Mouse (Mus musculus) forebrain, embryonic 14.5 days (tissue): ENCODE results near the gene Cdc42ep3. TPM values are rescaled to one million over a fixed set of nuclear protein-coding genes. Genes with fewer than 3 reads are reported as not detected.

Experiments
- ATAC-seq: fragments of 200-750 bp; cut with Nextera tagmentation; 2 replicates; pipeline ENCODE4 v1.8.0; 2017; ENCODE audit warnings: mild to moderate bottlenecking, moderate library complexity
- DNase-seq: peaks from one replicate; pipeline ENCODE4 v3.0.0-alpha.2; 2015; ENCODE audit warnings: low spot score
- H3K27ac ChIP-seq: fragments of 300-500 bp; sonication (generic); 2 replicates; pipeline ENCODE4 v1.5.1; 2014; ENCODE audit warnings: low read depth, mild to moderate bottlenecking, control low read depth, low read length, moderate library complexity
- H3K27me3 ChIP-seq: fragments of 300-500 bp; sonication (generic); replicated peaks from 2 replicates; pipeline ENCODE4 v1.6.1; 2014; ENCODE audit warnings: low read length, control low read depth, mixed read lengths; ENCODE audit not compliant: control insufficient read depth, insufficient read depth
- H3K36me3 ChIP-seq: fragments of 300-500 bp; sonication (generic); 2 replicates; pipeline ENCODE4 v1.6.1; 2014; ENCODE audit warnings: low read length, control low read depth; ENCODE audit not compliant: control insufficient read depth, insufficient read depth
- H3K4me1 ChIP-seq: fragments of 300-500 bp; sonication (generic); 2 replicates; pipeline ENCODE4 v1.6.1; 2014; ENCODE audit warnings: antibody characterized with exemption, low read length, control low read depth; ENCODE audit not compliant: control insufficient read depth, insufficient read depth
- H3K4me2 ChIP-seq: fragments of 300-500 bp; sonication (generic); 2 replicates; pipeline ENCODE4 v1.6.1; 2014; ENCODE audit warnings: mild to moderate bottlenecking, control low read depth, low read length
- H3K4me3 ChIP-seq: fragments of 300-500 bp; sonication (generic); 2 replicates; pipeline ENCODE4 v1.5.1; 2014; ENCODE audit warnings: low read depth, low read length, control low read depth
- H3K9ac ChIP-seq: fragments of 300-500 bp; sonication (generic); 2 replicates; pipeline ENCODE4 v1.6.1; 2014; ENCODE audit warnings: mild to moderate bottlenecking, low read length, control low read depth, moderate library complexity
- H3K9me3 ChIP-seq: fragments of 300-500 bp; sonication (generic); replicated peaks from 2 replicates; pipeline ENCODE4 v1.6.1; 2016; ENCODE audit warnings: low read length, control low read depth, mixed read lengths; ENCODE audit not compliant: control insufficient read depth
- WGBS: fragments of 180-500 bp; shearing (Covaris S2); extraction: QIAGEN DNeasy Blood & Tissue Kit; methylation state at CpG from one replicate; pipeline ENCODE4 v1.1.7; 2014; 5-methylcytosine and 5-hydroxymethylcytosine counted together
- polyA plus RNA-seq: library from polyadenylated mRNA; unstranded; fragments of >200 nt; fragmentation: Nextera tagmentation; extraction: Ambion mirVana; gene quantifications from 2 replicates; pipeline ENCODE4 v1.2.1, GENCODE M21; 2014

The Cdc42ep3 gene
- polyA plus RNA-seq, 1 experiment from 2014 or later: 41.3 TPM

GRCm38 (mm10) chr17:79334701-79335100 lies 20.2 kb downstream of the Cdc42ep3 start:
- H3K27ac ChIP-seq: no peak overlapping the region
- no peak for DNase-seq
- 92% methylated on average over 11 of the region's 11 CpGs for WGBS
- H3K4me2 ChIP-seq: no peak overlapping the region
- H3K36me3 ChIP-seq: peaks cover 13% of the 10 kb centered on the region; the same call in 1 of the 2 replicates
- no peaks in the 10 kb centered on the region for H3K27me3 ChIP-seq
- H3K9me3 ChIP-seq: no peaks in the 10 kb centered on the region
- no peak overlapping the region for H3K9ac ChIP-seq
- ATAC-seq: no peak
- H3K4me1 ChIP-seq: no peaks in the 10 kb centered on the region
- no peak overlapping the region for H3K4me3 ChIP-seq

- 93% methylated on average over 9 of the region's 9 CpGs for WGBS
- peaks cover 13% of the 10 kb centered on the region; the same call in 1 of the 2 replicates for H3K36me3 ChIP-seq
- DNase-seq: no peak
These were observed 21.2 kb downstream of the Cdc42ep3 start for GRCm38 (mm10) chr17:79333650-79334049.

GRCm38 (mm10) chr17:79332864-79333263 lies 22.0 kb downstream of the Cdc42ep3 start:
- Histone ChIP-seq H3K4me2 (no peak overlapping the region), H3K27me3 (no peaks in the 10 kb centered on the region), H3K4me1 (no peaks in the 10 kb centered on the region), H3K27ac (no peak overlapping the region), H3K4me3 (no peak overlapping the region), H3K9me3 (no peaks in the 10 kb centered on the region), H3K36me3 (peaks cover 13% of the 10 kb centered on the region; the same call in 1 of the 2 replicates), H3K9ac (no peak overlapping the region)
- no peak for DNase-seq
- ATAC-seq: no peak
- 85% methylated on average over 3 of the region's 3 CpGs for WGBS

More at GRCm38 (mm10) chr17:79333650-79334049, 21.2 kb downstream of the Cdc42ep3 start:
- Histone ChIP-seq H3K4me3 (no peak overlapping the region), H3K27ac (no peak overlapping the region), H3K9me3 (no peaks in the 10 kb centered on the region), H3K27me3 (no peaks in the 10 kb centered on the region), H3K4me2 (no peak overlapping the region), H3K9ac (no peak overlapping the region), H3K4me1 (no peaks in the 10 kb centered on the region)
- no peak for ATAC-seq

- no peaks in the 10 kb centered on the region for H3K4me1 ChIP-seq
- no peak overlapping the region for H3K4me3 ChIP-seq
- no peak overlapping the region for H3K4me2 ChIP-seq
- H3K9me3 ChIP-seq: no peaks in the 10 kb centered on the region
- no peak for DNase-seq
- H3K27ac ChIP-seq: no peak overlapping the region
- H3K36me3 ChIP-seq: peaks cover 13% of the 10 kb centered on the region; the same call in 1 of the 2 replicates
- no peaks in the 10 kb centered on the region for H3K27me3 ChIP-seq
- WGBS: 93% methylated on average over 2 of the region's 2 CpGs
- no peak for ATAC-seq
- H3K9ac ChIP-seq: no peak overlapping the region
These were observed 24.5 kb downstream of the Cdc42ep3 start for GRCm38 (mm10) chr17:79330397-79330796.

GRCm38 (mm10) chr17:79326868-79327376 lies 28.0 kb downstream of the Cdc42ep3 start:
- ATAC-seq (peak; percentile 51; the same call in 1 of the 2 replicates), DNase-seq (peak; percentile 39)
- Histone ChIP-seq H3K9ac (no peak overlapping the region), H3K4me3 (no peak overlapping the region), H3K9me3 (no peaks in the 10 kb centered on the region), H3K4me1 (no peaks in the 10 kb centered on the region), H3K4me2 (no peak overlapping the region), H3K27ac (no peak overlapping the region), H3K27me3 (no peaks in the 10 kb centered on the region), H3K36me3 (no peaks in the 10 kb centered on the region)
- WGBS: 76% methylated on average over 4 of the region's 4 CpGs

GRCm38 (mm10) chr17:79317085-79317751 lies 37.7 kb downstream of the Cdc42ep3 start:
- H3K9me3 ChIP-seq: no peaks in the 10 kb centered on the region
- no peak overlapping the region for H3K4me3 ChIP-seq
- no peak for DNase-seq
- H3K4me1 ChIP-seq: no peaks in the 10 kb centered on the region
- no peak overlapping the region for H3K4me2 ChIP-seq
- 60% methylated on average over 12 of the region's 12 CpGs for WGBS
- no peak overlapping the region for H3K9ac ChIP-seq
- H3K36me3 ChIP-seq: no peaks in the 10 kb centered on the region
- ATAC-seq: no peak
- no peak overlapping the region for H3K27ac ChIP-seq
- H3K27me3 ChIP-seq: no peaks in the 10 kb centered on the region

GRCm38 (mm10) chr17:79315415-79316094 lies 39.3 kb downstream of the Cdc42ep3 start:
- no peaks in the 10 kb centered on the region for H3K36me3 ChIP-seq
- no peaks in the 10 kb centered on the region for H3K9me3 ChIP-seq
- ATAC-seq: peak; percentile 70
- DNase-seq: peak; percentile 54
- no peak overlapping the region for H3K4me2 ChIP-seq
- no peaks in the 10 kb centered on the region for H3K27me3 ChIP-seq
- H3K27ac ChIP-seq: no peak overlapping the region
- no peak overlapping the region for H3K9ac ChIP-seq
- H3K4me1 ChIP-seq: no peaks in the 10 kb centered on the region
- H3K4me3 ChIP-seq: no peak overlapping the region
- 23% methylated on average over 4 of the region's 4 CpGs for WGBS

- no peak overlapping the region for H3K27ac ChIP-seq
- no peaks in the 10 kb centered on the region for H3K4me1 ChIP-seq
- H3K4me2 ChIP-seq: no peak overlapping the region
- no peaks in the 10 kb centered on the region for H3K9me3 ChIP-seq
- no peak overlapping the region for H3K9ac ChIP-seq
- no peaks in the 10 kb centered on the region for H3K27me3 ChIP-seq
- 76% methylated on average over 1 of the region's 1 CpGs for WGBS
- H3K36me3 ChIP-seq: no peaks in the 10 kb centered on the region
- DNase-seq: no peak
- ATAC-seq: no peak
- H3K4me3 ChIP-seq: no peak overlapping the region
These were observed 44.4 kb downstream of the Cdc42ep3 start for GRCm38 (mm10) chr17:79310465-79310864.

- Histone ChIP-seq H3K4me2 (no peak overlapping the region), H3K9ac (no peak overlapping the region), H3K36me3 (no peaks in the 10 kb centered on the region), H3K27me3 (no peaks in the 10 kb centered on the region), H3K4me1 (no peaks in the 10 kb centered on the region), H3K4me3 (no peak overlapping the region), H3K9me3 (no peaks in the 10 kb centered on the region), H3K27ac (no peak overlapping the region)
- ATAC-seq: no peak
- 98% methylated on average over 1 of the region's 1 CpGs for WGBS
- no peak for DNase-seq
These were observed 45.4 kb downstream of the Cdc42ep3 start for GRCm38 (mm10) chr17:79309506-79309905.
